Mouse (Mus musculus): ENCODE measurements around the gene Stum.

The Stum gene

GRCm38 (mm10) chr1:180383884-180384283 is 99.4 kb downstream of the Stum start:
- DNase-seq: no peak

Measured in cerebellum, postnatal 10 days (tissue).